Mouse (Mus musculus): ENCODE measurements around the gene Pabpn1.

Pabpn1 gene

GRCm38 (mm10) chr14:54893651-54894181 lies 1.4 kb downstream of the Pabpn1 start:
- peak; percentile 99 for DNase-seq (ENCODE audit: low read depth, low spot score)

- DNase-seq (ENCODE audit: low read depth, low spot score) = no peak
Measured at GRCm38 (mm10) chr14:54894296-54895151, 2.2 kb downstream of the Pabpn1 start.

GRCm38 (mm10) chr14:54897445-54897844 lies 5.1 kb downstream of the Pabpn1 start:
- DNase-seq (ENCODE audit: low read depth, low spot score) = no peak

- peak; percentile 85 for DNase-seq (ENCODE audit: low read depth, low spot score)
Measured at GRCm38 (mm10) chr14:54900383-54900782, 8.1 kb downstream of the Pabpn1 start.

- no peak for DNase-seq (ENCODE audit: low read depth, low spot score)
Measured at GRCm38 (mm10) chr14:54903641-54904040, 11.3 kb downstream of the Pabpn1 start.

GRCm38 (mm10) chr14:54908682-54909081 lies 16.4 kb downstream of the Pabpn1 start:
- DNase-seq (ENCODE audit: low read depth, low spot score) = no peak

GRCm38 (mm10) chr14:54912109-54912850 lies 20.0 kb downstream of the Pabpn1 start:
- no peak for DNase-seq (ENCODE audit: low read depth, low spot score)

- peak; percentile 87 for DNase-seq (ENCODE audit: low read depth, low spot score)
Measured at GRCm38 (mm10) chr14:54912886-54913285, 20.6 kb downstream of the Pabpn1 start, which contains the start of gene Slc22a17. Slc22a17 (minus strand) TSS chr14:54913132.

GRCm38 (mm10) chr14:54913343-54913742 lies 21.0 kb downstream of the Pabpn1 start:
- DNase-seq (ENCODE audit: low read depth, low spot score) = no peak

- no peak for DNase-seq (ENCODE audit: low read depth, low spot score)
Measured at GRCm38 (mm10) chr14:54920076-54920685, 27.9 kb downstream of the Pabpn1 start.

- DNase-seq (ENCODE audit: low read depth, low spot score) = peak; percentile 74
Measured at GRCm38 (mm10) chr14:54924641-54925348, 32.5 kb downstream of the Pabpn1 start.

GRCm38 (mm10) chr14:54925349-54926342 lies 33.3 kb downstream of the Pabpn1 start, which contains the start of gene Efs:
Efs (minus strand) TSS chr14:54926126.
- peak; percentile 70 for DNase-seq (ENCODE audit: low read depth, low spot score)

- DNase-seq (ENCODE audit: low read depth, low spot score) = peak; percentile 92
Measured at GRCm38 (mm10) chr14:54926401-54927158, 34.3 kb downstream of the Pabpn1 start.

- DNase-seq (ENCODE audit: low read depth, low spot score) = no peak
Measured at GRCm38 (mm10) chr14:54927296-54927695, 35.0 kb downstream of the Pabpn1 start.

GRCm38 (mm10) chr14:54929801-54930200 lies 37.5 kb downstream of the Pabpn1 start:
- DNase-seq (ENCODE audit: low read depth, low spot score) = no peak

GRCm38 (mm10) chr14:54930431-54930830 lies 38.1 kb downstream of the Pabpn1 start:
- DNase-seq (ENCODE audit: low read depth, low spot score) = no peak

- DNase-seq (ENCODE audit: low read depth, low spot score) = no peak
Measured at GRCm38 (mm10) chr14:54932645-54933150, 40.4 kb downstream of the Pabpn1 start, which contains the start of gene Il25. Il25 (plus strand) TSS chr14:54932695.

GRCm38 (mm10) chr14:54935904-54936830 lies 43.9 kb downstream of the Pabpn1 start, which contains the start of gene Cmtm5:
Cmtm5 (plus strand) TSS chr14:54936261.
- no peak for DNase-seq (ENCODE audit: low read depth, low spot score)
